7 mouse cellular contexts compared by ENCODE assay signal in the genomic region with DNA sequence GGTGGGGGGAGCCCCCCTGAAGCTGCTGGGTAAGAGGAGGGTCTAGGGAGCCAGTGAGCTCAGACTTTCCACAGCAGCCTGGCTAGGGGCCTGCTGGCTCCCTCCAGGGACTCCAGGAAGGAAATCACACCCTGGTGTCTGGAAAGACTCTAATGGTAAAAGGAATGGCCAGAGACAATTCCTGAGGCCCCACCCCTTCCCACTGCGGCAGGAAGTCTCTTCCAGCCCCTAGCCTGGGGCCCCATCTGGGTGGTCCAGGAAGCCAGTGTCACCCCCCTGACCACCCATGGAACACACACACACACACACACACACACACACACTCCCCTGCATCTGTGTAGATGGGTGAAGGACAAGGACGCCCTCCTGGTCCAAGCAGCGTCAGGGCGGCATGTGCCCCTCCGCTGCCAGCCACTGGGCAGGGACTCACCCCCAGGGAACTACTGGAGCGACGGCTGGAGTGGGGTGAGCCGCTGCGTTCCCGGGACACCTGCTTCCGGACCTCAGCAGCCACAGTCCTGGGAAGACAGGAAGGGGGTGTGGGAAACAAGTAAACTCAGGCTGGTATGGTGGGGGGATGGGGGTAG. TPM values are rescaled to one million over a fixed set of nuclear protein-coding genes. Genes with fewer than 3 reads are reported as not detected.
DNase-seq lines count a peak whose midpoint lies in the region; ATAC-seq lines count a peak whose summit lies in the region.

No protein-coding gene starts in this region.

- H3K4me3 ChIP-seq in hindbrain, embryonic 13.5 days: no peak overlapping the region
- H3K4me3 ChIP-seq in neural tube, embryonic 11.5 days (ENCODE audit: low read depth, low read length): no peak overlapping the region

- no peaks in the 10 kb centered on the region for H3K9me3 ChIP-seq in hindbrain, embryonic 13.5 days
- no peaks in the 10 kb centered on the region for H3K9me3 ChIP-seq in neural tube, embryonic 11.5 days (ENCODE audit: control insufficient read depth, low read length)

- H3K4me1 ChIP-seq in hindbrain, embryonic 13.5 days (replicated peaks): peaks cover 20% of the 10 kb centered on the region
- peaks cover 20% of the 10 kb centered on the region for H3K4me1 ChIP-seq in neural tube, embryonic 11.5 days (ENCODE audit: control insufficient read depth, insufficient read depth, low read length)

- peak overlapping the region; percentile 58; the same call in 1 of the 2 replicates for H3K9ac ChIP-seq in hindbrain, embryonic 13.5 days
- 0 out of 2 replicates have a peak overlapping the region, but pooled peaks have one; percentile 0 for H3K9ac ChIP-seq in neural tube, embryonic 11.5 days (ENCODE audit: low read length)

- peak overlapping the region; percentile 52; the same call in 1 of the 2 replicates for H3K27ac ChIP-seq in hindbrain, embryonic 13.5 days
- peak overlapping the region; percentile 15; the same call in 1 of the 2 replicates for H3K27ac ChIP-seq in neural tube, embryonic 11.5 days (ENCODE audit: low read depth, low read length)

- ATAC-seq in hindbrain, embryonic 13.5 days (ENCODE audit: low FRiP score): no peak
- ATAC-seq in neural tube, embryonic 11.5 days (ENCODE audit: insufficient read depth, low FRiP score, low TSS enrichment): no peak

- 19% methylated on average over 11 of the region's 11 CpGs for WGBS in hindbrain, embryonic 13.5 days
- WGBS in neural tube, embryonic 11.5 days: 6% methylated on average over 11 of the region's 11 CpGs

- no peaks in the 10 kb centered on the region for H3K27me3 ChIP-seq in hindbrain, embryonic 13.5 days
- no peaks in the 10 kb centered on the region for H3K27me3 ChIP-seq in neural tube, embryonic 11.5 days (ENCODE audit: control insufficient read depth, insufficient read depth, low read length)

- DNase-seq in embryo, embryonic 10 days (ENCODE audit: low spot score): peak; percentile 43
- DNase-seq in forelimb bud, embryonic 11.5 days (ENCODE audit: low read depth, low spot score): peak; percentile 73
- DNase-seq in liver: peak; percentile 49
- DNase-seq in neural tube, embryonic 11.5 days (ENCODE audit: low spot score): peak; percentile 43
- DNase-seq in thymus, postnatal 10 days (ENCODE audit: low spot score in 2 of 2): no peak
- no peak for DNase-seq in cerebellum, adult 9-11 months

- H3K4me2 ChIP-seq in hindbrain, embryonic 13.5 days: peak overlapping the region; percentile 31
- H3K4me2 ChIP-seq in neural tube, embryonic 11.5 days (ENCODE audit: low read depth): peak overlapping the region; percentile 21; the same call in 1 of the 2 replicates

- no peaks in the 10 kb centered on the region for H3K36me3 ChIP-seq in hindbrain, embryonic 13.5 days
- no peaks in the 10 kb centered on the region; the same call in 1 of the 2 replicates for H3K36me3 ChIP-seq in neural tube, embryonic 11.5 days (ENCODE audit: control insufficient read depth, insufficient read depth, low read length)

RNA-seq across cellular contexts. Expression of gene Dock6, which starts 5.6 kb away (rescaled TPM):
- polyA plus RNA-seq in hindbrain, embryonic 13.5 days (2015; fragmentation: Nextera tagmentation; extraction: Ambion mirVana): 17.2 and 18.2 TPM in 2 replicates
- polyA plus RNA-seq in neural tube, embryonic 11.5 days (2014; fragmentation: Nextera tagmentation; extraction: Ambion mirVana): 24.7 and 25.4 TPM in 2 replicates

RNA-seq across cellular contexts. Expression of gene Angptl8, which starts 11.5 kb away (rescaled TPM):
- 0.39 and 0.53 TPM in 2 replicates for polyA plus RNA-seq in hindbrain, embryonic 13.5 days (2015; fragmentation: Nextera tagmentation; extraction: Ambion mirVana)
- not detected in 2 replicates for polyA plus RNA-seq in neural tube, embryonic 11.5 days (2014; fragmentation: Nextera tagmentation; extraction: Ambion mirVana)

RNA-seq across cellular contexts. Expression of gene Kank2, which starts 48.3 kb away (rescaled TPM):
- 4.7 and 5.0 TPM in 2 replicates for polyA plus RNA-seq in hindbrain, embryonic 13.5 days (2015; fragmentation: Nextera tagmentation; extraction: Ambion mirVana)
- polyA plus RNA-seq in neural tube, embryonic 11.5 days (2014; fragmentation: Nextera tagmentation; extraction: Ambion mirVana): 3.7 and 4.5 TPM in 2 replicates

Comparison
In these comparisons a context has a peak if more than half of its experiments do, and no peak if none do; other contexts are left out.
1. DNase-seq: peak in embryo, embryonic 10 days (single experiment), forelimb bud, embryonic 11.5 days (single experiment), liver (single experiment) and neural tube, embryonic 11.5 days (single experiment); none in thymus, postnatal 10 days (0 of 2) and cerebellum, adult 9-11 months (single experiment).